Mouse (Mus musculus): Measurements from ENCODE around the gene Ube2m.

GRCm38 (mm10) chr7:13053961-13054286 is 15.8 kb upstream of the Ube2m start:
- TF ChIP-seq CTCF (IDR thresholded peaks at IDR 0.05; ENCODE audit: low read depth) (0 out of 2 replicates have a peak, but pooled peaks have one; percentile 4), EP300 (optimal IDR thresholded peaks at IDR 0.05) (no peak)
